Mouse (Mus musculus) midbrain, embryonic 13.5 days (tissue): ENCODE measurements around the gene Nemp1. TPM values are rescaled to one million over a fixed set of nuclear protein-coding genes. Genes with fewer than 3 reads are reported as not detected.

ENCODE experiments used
- ATAC-seq: fragments of 200-750 bp; cut with Nextera tagmentation; 2 replicates; pipeline ENCODE4 v1.8.0; 2017; ENCODE audit warnings: mild to moderate bottlenecking, moderate TSS enrichment, moderate library complexity
- H3K27ac ChIP-seq: fragments of 300-500 bp; sonication (generic); 2 replicates; pipeline ENCODE4 v1.5.1; 2015; ENCODE audit warnings: inconsistent platforms, mild to moderate bottlenecking, moderate library complexity
- H3K27me3 ChIP-seq: fragments of 300-500 bp; sonication (generic); 2 replicates; pipeline ENCODE4 v1.6.1; 2015; ENCODE audit warnings: mild to moderate bottlenecking, inconsistent platforms
- H3K36me3 ChIP-seq: fragments of 300-500 bp; sonication (generic); 2 replicates; pipeline ENCODE4 v1.6.1; 2015; ENCODE audit warnings: mild to moderate bottlenecking, inconsistent platforms
- H3K4me1 ChIP-seq: fragments of 300-500 bp; sonication (generic); replicated peaks from 2 replicates; pipeline ENCODE4 v1.6.1; 2015; ENCODE audit warnings: inconsistent platforms
- H3K4me2 ChIP-seq: fragments of 300-500 bp; sonication (generic); replicated peaks from 2 replicates; pipeline ENCODE4 v1.6.1; 2015; ENCODE audit warnings: moderate library complexity, mild to moderate bottlenecking, inconsistent platforms
- H3K4me3 ChIP-seq: fragments of 300-500 bp; sonication (generic); replicated peaks from 2 replicates; pipeline ENCODE4 v1.5.1; 2015; ENCODE audit warnings: mild to moderate bottlenecking, inconsistent platforms
- H3K9ac ChIP-seq: fragments of 300-500 bp; sonication (generic); replicated peaks from 2 replicates; pipeline ENCODE4 v1.6.1; 2015; ENCODE audit warnings: mild to moderate bottlenecking, inconsistent platforms
- H3K9me3 ChIP-seq: fragments of 300-500 bp; sonication (generic); 2 replicates; pipeline ENCODE4 v1.6.1; 2016; ENCODE audit warnings: mild to moderate bottlenecking, inconsistent platforms
- WGBS: fragments of 180-500 bp; shearing (Covaris S2); methylation state at CpG from one replicate; pipeline ENCODE4 v1.1.7; 2015; 5-methylcytosine and 5-hydroxymethylcytosine counted together
- polyA plus RNA-seq: library from polyadenylated mRNA; unstranded; fragments of >200 nt; fragmentation: Nextera tagmentation; extraction: Ambion mirVana; gene quantifications from 2 replicates; pipeline ENCODE4 v1.2.1, GENCODE M21; 2015

The Nemp1 gene
- polyA plus RNA-seq, 1 experiment from 2014 or later = 4.6 TPM

DNA sequence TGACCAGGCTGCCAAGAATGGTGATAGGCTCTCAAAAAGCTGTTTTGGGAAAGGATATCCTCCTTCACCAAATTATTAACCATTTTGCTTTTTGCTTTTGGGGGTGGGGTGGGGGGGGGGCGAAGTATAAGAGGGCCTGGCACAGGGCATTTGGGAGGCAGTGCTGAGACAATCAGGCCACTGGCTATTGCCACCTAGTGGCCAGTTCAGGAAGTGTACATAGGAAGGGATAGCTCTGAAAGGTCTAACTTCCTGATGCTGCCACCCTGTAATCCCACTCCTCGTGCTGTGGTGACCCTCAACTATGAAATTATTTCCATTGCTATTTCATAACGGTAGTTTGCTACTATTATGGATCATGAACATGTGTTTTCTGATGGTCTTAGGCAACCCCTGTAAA is 40.3 kb upstream of the Nemp1 start:
- H3K27me3 ChIP-seq = no peaks in the 10 kb centered on the region
- H3K4me2 ChIP-seq = no peak overlapping the region
- no peak overlapping the region for H3K4me3 ChIP-seq
- no peaks in the 10 kb centered on the region for H3K9me3 ChIP-seq
- H3K36me3 ChIP-seq = no peaks in the 10 kb centered on the region
- H3K27ac ChIP-seq = no peak overlapping the region
- H3K9ac ChIP-seq = no peak overlapping the region
- peaks cover 10% of the 10 kb centered on the region for H3K4me1 ChIP-seq
- 86% methylated on average over 3 of the region's 3 CpGs for WGBS
- ATAC-seq = no peak

DNA sequence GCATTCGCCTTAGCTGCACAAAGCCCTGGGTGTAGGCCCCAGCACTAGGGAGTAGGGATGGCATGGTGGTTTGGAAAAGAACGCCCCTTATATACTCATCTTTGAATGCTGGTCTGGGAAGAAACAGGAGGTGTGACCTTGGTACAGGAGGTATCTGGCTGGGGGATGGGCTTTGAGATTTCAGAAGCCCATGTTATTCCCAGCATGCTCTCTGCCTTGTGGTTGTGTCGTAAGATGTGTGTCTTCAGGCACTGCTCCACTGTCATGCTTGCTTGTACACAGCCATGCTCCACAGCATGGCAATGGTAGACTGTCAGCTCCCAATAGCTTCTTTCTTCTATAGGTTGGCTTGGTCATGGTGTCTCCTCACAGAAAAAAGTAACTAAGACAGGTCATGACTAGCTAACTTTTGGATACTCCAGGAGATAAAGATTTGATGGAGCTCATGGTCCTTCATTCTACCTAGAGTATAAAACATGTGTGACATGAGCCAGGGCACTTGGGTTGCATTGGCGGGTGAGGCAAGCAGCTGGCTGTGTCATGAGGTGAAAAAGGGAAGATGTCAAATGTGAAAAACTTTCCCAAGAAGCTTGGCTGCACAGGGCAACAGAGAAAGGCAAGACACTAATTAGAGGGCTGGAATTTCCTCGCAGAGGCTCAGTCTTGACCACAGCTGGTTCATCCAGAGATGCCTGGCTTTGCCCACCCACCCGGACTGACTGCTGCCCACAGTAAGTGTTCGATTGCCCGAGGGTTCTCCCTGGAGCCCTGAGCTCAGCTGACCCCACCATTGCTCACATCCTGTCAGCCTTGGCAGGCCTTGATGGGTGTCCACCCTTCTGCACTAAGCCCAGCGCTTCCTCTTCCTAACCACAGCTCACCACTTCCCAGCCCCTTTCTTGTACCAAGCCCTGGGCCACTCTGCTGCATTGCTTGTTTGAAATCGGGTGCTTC is 35.2 kb upstream of the Nemp1 start:
- Histone ChIP-seq H3K27ac (no peak overlapping the region), H3K4me2 (no peak overlapping the region)

DNA sequence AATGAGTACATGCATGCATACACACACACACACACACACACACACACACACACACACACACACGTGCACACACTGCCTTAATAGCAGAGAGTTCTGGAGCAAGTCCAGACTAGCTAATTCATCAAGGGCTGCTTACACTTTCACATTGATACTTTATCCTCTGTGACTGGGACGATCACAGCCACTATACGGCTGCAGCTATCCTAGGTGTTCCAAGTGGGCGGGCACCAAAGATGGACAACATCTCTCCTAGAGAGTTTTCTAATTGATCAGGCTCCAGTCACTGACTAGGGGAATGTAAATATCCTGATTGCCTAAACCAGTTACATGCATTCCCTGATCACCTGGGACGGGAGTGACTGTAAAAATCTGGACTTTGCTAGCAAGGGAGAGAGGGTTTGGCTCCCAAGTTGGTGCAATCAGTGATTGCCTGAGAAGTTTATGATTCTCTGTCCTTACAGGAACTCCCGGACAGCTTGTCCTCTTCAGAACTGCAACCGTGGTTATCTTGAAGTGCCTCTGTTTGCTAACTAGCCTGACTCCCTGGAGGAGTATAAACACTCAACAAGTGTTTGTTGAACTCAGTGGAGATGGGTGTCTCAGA is 33.9 kb upstream of the Nemp1 start:
- no peaks in the 10 kb centered on the region for H3K9me3 ChIP-seq
- WGBS = 85% methylated on average over 7 of the region's 7 CpGs
- no peaks in the 10 kb centered on the region for H3K36me3 ChIP-seq
- no peak overlapping the region for H3K4me3 ChIP-seq
- H3K9ac ChIP-seq = no peak overlapping the region
- H3K4me1 ChIP-seq = no peaks in the 10 kb centered on the region
- H3K27ac ChIP-seq = no peak overlapping the region
- no peak overlapping the region for H3K4me2 ChIP-seq
- no peaks in the 10 kb centered on the region for H3K27me3 ChIP-seq
- no peak for ATAC-seq

More for the DNA sequence above, 35.2 kb upstream of the Nemp1 start:
- Histone ChIP-seq H3K9me3 (no peaks in the 10 kb centered on the region), H3K9ac (no peak overlapping the region), H3K4me1 (no peaks in the 10 kb centered on the region), H3K27me3 (no peaks in the 10 kb centered on the region), H3K36me3 (no peaks in the 10 kb centered on the region), H3K4me3 (no peak overlapping the region)
- WGBS = 82% methylated on average over 10 of the region's 10 CpGs
- ATAC-seq = no peak

DNA sequence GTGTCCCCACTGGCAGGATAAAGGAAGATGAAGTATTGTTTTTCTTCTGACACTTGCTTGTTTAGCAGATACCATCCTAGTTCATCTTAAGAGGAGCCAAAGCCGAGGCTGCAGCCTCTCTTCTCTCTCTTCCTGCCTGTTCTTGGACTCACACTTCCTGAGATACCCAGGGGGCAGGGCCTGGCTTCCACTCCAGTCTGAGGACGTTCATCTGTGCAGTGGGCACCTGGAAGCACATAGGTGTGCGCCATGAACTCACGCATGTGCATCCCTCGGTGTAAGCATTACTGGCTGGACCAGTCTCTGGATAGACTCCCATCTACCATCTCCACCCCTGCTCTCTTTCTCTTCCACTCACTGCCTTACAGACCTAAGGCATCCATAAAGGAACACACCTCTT is 26.3 kb upstream of the Nemp1 start:
- WGBS = 79% methylated on average over 5 of the region's 5 CpGs
- H3K27me3 ChIP-seq = peaks cover 46% of the 10 kb centered on the region

DNA sequence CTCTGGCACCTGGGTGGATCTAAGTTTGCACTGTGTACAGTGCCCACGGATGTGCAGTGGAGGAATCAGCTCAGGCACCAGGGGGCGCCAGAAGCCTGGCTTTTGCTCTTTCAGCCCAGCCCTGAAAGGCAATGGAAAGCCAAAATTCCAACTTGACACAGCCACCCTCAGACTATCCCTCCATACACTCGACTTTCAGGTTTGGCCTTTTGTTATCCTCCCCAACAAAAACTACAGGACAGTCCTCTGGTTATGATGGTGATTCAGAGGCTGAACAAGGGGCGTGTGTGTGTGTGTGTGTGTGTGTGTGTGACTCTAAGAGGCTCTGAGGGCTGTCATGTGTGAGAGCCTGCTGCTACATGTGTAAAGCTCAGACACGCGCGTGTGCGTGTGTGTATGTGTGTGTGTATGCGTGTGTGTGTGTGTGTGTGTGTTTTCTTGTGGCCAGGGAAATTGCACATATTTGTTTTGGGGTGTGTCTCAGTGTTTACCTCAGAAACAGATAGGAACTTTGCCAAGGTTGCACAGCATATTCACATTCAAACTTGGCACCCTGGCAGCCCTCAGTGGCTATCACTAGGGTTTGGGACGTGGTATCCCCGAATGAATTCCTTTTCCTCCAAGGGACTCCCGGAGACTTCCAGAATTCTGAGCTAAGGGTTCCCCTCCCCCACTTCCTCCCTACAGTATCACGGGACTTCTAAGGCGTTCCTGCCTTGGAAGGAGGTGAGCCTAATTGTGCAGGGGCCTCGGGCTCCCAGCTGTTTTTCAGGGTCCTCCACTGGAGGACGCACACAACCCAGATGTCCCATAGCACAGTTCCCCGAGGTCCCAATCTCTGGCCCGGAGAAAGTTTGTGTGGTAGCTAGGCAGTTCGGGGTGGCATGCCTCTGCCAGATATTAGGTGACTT is 24.6 kb upstream of the Nemp1 start:
- H3K4me3 ChIP-seq = peak overlapping the region; percentile 33; the same call in 1 of the 2 replicates
- 7% methylated on average over 19 of the region's 19 CpGs for WGBS
- H3K27me3 ChIP-seq = peaks cover 48% of the 10 kb centered on the region
- H3K27ac ChIP-seq = no peak overlapping the region
- peak overlapping the region; percentile 41; the same call in 1 of the 2 replicates for H3K9ac ChIP-seq
- no peaks in the 10 kb centered on the region for H3K36me3 ChIP-seq
- H3K4me2 ChIP-seq = peak overlapping the region; percentile 54
- H3K9me3 ChIP-seq = no peaks in the 10 kb centered on the region
- H3K4me1 ChIP-seq = peaks cover 24% of the 10 kb centered on the region
- peak; percentile 69 for ATAC-seq

More for the DNA sequence above, 26.3 kb upstream of the Nemp1 start:
- peaks cover 24% of the 10 kb centered on the region for H3K4me1 ChIP-seq
- ATAC-seq = no peak
- H3K27ac ChIP-seq = no peak overlapping the region
- H3K36me3 ChIP-seq = no peaks in the 10 kb centered on the region
- H3K9ac ChIP-seq = no peak overlapping the region
- H3K9me3 ChIP-seq = no peaks in the 10 kb centered on the region
- no peak overlapping the region for H3K4me3 ChIP-seq
- no peak overlapping the region for H3K4me2 ChIP-seq

DNA sequence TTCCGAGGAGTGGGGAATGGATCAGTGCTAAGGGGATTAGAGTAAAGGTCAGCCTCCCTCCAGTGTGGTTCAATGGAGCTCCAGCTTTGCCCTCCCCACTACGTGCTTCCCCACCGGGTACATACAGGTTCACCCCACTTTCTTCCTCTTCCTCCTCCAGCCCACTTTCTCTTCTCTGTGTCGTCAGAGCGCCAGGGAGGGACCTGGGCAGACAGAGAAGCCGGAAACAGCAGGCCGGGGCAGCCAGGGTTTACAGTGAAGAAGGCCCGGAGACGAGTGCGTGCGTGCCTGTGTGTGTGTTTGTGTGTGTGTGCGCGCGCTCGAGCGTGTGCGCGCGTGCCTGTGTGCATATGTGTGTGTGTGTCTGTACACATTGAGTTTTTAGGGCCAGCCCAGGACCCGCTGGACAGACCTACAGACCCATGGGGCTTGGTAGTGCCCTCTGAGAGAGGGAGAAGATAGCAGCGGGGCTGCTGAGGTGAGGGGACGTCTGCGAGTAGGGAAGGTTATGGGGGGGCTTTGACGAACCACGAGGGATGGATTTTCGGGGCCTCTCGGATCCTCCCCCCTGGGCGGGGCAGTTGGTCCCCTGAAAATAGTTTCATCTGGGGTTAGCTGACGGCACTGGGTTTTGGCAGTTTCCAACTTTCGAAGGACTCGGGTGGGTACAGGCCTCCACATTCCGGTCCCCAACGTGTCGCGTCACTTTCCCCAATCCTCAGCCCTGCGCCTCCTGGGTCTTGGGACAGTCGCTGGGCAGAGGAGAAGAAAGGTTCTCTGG is 23.7 kb upstream of the Nemp1 start, which contains the start of gene Stat6:
Gene Stat6 (plus strand): TSS at position 215 of the 781 bp plus-strand sequence.
- H3K4me1 ChIP-seq = peaks cover 24% of the 10 kb centered on the region
- 4% methylated on average over 37 of the region's 37 CpGs for WGBS
- H3K27me3 ChIP-seq = peaks cover 48% of the 10 kb centered on the region
- H3K9me3 ChIP-seq = no peaks in the 10 kb centered on the region
- peak; percentile 63 for ATAC-seq
- no peaks in the 10 kb centered on the region for H3K36me3 ChIP-seq
- no peak within 1 kb of the TSS for H3K27ac ChIP-seq
- H3K4me2 ChIP-seq = peak within 1 kb of the TSS; percentile 54
- peak within 1 kb of the TSS; percentile 33 for H3K4me3 ChIP-seq
- H3K9ac ChIP-seq = peak within 1 kb of the TSS; percentile 41

DNA sequence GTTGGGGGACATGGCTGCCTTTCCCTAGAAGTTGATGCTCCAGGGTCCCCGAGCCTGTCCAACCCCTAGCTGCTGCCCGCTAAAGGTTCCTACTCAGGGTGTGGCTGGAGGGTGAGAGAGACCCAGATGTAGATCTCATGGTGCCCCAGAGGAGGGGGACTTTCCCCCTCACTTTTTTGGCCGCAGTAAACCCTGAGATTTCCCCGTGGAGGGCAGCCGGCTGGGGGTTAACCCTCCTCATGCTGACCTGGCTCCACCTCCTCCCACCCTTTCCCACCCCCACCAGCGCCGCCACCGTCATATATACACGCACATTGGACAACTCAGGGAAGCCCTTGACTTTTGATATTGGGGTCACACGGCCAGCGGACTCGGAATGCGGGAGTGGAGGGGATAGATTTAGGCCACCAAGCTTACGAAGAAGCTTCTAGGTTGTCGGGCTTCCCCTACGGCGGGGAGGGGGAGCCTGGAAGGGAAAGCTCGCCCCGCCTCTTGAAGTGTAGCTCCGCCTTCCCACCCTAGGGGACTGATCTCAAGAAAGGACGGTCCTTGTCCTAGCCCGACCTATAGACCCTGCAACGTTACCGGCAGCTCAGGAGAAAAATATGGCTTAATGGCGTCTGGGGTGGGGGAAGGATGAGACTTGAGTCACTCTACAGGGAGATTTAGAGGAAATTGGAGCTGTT is 23.0 kb upstream of the Nemp1 start:
- WGBS = 1% methylated on average over 25 of the region's 25 CpGs
- Histone ChIP-seq H3K4me1 (peaks cover 24% of the 10 kb centered on the region), H3K27me3 (peaks cover 48% of the 10 kb centered on the region), H3K4me2 (peak overlapping the region; percentile 54), H3K36me3 (no peaks in the 10 kb centered on the region), H3K4me3 (peak overlapping the region; percentile 33), H3K9me3 (no peaks in the 10 kb centered on the region), H3K27ac (no peak overlapping the region), H3K9ac (peak overlapping the region; percentile 41)
- peak; percentile 40; the same call in 1 of the 2 replicates for ATAC-seq

DNA sequence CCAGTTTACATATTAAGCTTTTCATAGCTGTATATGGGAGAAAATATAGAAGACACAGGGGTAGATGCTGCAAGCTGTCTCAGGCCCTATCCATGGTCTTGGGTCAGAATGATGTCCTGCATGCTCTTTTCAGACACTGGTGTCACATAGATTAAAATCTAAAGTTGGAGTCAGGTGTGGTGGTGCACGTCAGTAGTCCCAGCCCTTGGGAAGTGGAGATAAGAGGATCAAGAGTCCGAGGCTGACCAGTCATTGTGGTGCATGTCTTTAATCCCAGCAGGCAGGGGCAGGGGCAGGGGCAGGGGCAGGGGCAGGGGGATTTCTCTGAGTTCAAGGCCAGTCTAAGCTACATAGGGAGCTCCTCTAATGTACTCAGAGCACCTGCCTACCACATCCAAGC is 20.9 kb upstream of the Nemp1 start:
- no peak overlapping the region for H3K9ac ChIP-seq
- H3K27ac ChIP-seq = no peak overlapping the region
- H3K9me3 ChIP-seq = no peaks in the 10 kb centered on the region
- no peak overlapping the region for H3K4me2 ChIP-seq
- WGBS = 19% methylated on average over 2 of the region's 2 CpGs
- H3K27me3 ChIP-seq = peaks cover 42% of the 10 kb centered on the region
- H3K4me3 ChIP-seq = no peak overlapping the region
- no peaks in the 10 kb centered on the region for H3K36me3 ChIP-seq
- peaks cover 24% of the 10 kb centered on the region for H3K4me1 ChIP-seq
- ATAC-seq = no peak

DNA sequence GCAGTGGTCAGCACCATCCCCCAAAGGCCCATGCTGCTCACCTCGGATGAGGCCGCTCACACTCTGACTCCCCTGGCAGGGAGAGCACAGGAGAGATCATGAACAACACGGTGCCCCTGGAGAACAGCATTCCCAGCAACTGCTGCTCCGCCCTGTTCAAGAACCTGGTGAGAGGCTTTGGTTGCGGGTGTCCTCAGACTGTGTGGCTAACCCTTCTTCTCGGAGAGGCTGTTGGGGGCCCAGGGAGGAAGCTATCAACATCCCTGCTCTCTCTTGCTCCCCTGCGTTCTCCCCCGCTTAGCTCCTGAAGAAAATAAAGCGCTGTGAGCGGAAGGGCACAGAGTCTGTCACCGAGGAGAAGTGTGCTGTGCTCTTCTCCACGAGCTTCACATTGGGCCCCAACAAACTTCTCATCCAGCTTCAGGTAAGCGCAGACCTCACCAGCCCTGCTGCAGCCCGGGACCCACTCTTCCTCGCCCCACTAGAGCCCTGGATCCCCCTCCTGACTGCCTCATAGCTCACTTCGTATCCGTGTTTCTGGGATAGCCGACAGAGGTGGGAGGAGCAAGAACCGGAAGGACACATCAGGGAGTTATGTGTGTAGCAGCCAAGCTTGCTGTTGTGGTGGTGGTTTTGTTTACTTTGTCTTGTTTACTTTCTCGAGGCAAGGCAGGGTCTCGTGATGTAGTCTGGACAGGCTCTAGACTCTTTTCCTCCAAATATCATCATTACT is 13.6 kb upstream of the Nemp1 start:
- no peak overlapping the region for H3K9ac ChIP-seq
- H3K4me2 ChIP-seq = peak overlapping the region; percentile 19; the same call in 1 of the 2 replicates
- H3K27me3 ChIP-seq = 0 out of 2 replicates have a peak, but pooled peaks cover 6% of the 10 kb centered on the region
- no peak for ATAC-seq
- no peak overlapping the region for H3K27ac ChIP-seq
- no peaks in the 10 kb centered on the region for H3K9me3 ChIP-seq
- 49% methylated on average over 21 of the region's 21 CpGs for WGBS
- H3K4me1 ChIP-seq = no peaks in the 10 kb centered on the region
- H3K36me3 ChIP-seq = no peaks in the 10 kb centered on the region
- H3K4me3 ChIP-seq = no peak overlapping the region

DNA sequence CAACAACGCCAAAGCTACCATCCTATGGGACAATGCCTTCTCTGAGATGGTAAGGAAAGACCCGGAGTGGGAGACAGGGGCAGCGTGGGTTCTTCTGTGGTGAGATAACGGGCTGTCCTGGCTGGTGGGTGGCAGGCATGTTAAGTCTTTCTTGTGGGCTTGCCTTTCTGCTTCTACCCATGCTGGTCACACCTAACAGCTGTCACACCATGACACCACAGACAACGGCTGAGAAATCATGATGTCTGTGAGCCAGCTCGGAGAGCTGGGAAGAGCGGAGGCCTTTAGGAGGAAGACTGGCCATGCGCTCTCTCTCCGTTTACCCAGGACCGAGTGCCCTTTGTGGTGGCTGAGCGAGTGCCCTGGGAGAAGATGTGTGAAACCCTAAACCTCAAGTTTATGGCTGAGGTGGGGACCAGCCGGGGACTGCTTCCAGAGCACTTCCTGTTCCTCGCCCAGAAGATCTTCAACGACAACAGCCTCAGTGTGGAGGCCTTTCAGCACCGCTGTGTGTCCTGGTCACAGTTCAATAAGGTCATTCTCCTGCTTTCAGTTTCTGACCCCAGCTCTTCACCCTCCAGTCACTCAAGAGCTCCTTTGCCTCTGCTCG is 11.6 kb upstream of the Nemp1 start:
- Histone ChIP-seq H3K4me2 (no peak overlapping the region), H3K36me3 (no peaks in the 10 kb centered on the region), H3K4me1 (no peaks in the 10 kb centered on the region), H3K9ac (no peak overlapping the region), H3K27ac (no peak overlapping the region), H3K27me3 (peaks cover 17% of the 10 kb centered on the region; the same call in 1 of the 2 replicates), H3K9me3 (no peaks in the 10 kb centered on the region), H3K4me3 (no peak overlapping the region)
- ATAC-seq = no peak
- 81% methylated on average over 16 of the region's 16 CpGs for WGBS
